Mouse (Mus musculus) spleen, postnatal 36 days (tissue): Measurements from ENCODE around the gene Rack1.
"Not testable (repeated sequence)": the region's sequence is repeated elsewhere in the genome, so short reads cannot be mapped to it uniquely, and the experiment has no call there.

ENCODE experiments used
- DNase-seq, 2 experiments: peaks; one replicate each; pipeline ENCODE4 v3.0.0; 2022; ENCODE audit warnings: low spot score in 2 of 2, mixed read lengths in 1 of 2

Gene Rack1

GRCm38 (mm10) chr11:48819614-48820307 is 19.6 kb downstream of the Rack1 start:
- no peak for DNase-seq

DNA sequence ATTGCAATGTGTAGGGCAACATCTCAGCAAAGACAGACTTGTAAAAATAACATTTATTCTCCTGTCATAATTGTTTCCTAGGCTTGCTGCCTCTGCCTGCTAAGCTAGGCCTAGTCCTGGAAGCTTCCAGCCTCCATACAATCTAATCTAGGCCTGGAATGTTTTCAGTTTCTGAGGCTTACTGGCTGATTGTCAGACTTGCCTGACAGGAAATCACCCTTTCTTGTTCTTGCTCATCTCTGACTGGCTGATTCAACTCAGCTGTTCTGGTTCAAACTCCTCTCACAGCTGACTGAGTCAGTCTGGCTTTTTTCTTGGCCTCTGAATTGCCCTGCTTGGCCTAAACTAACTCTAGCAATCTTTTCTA is 20.2 kb downstream of the Rack1 start:
- no peak for DNase-seq

GRCm38 (mm10) chr11:48821299-48821698 is 21.2 kb downstream of the Rack1 start:
- not testable (repeated sequence) for DNase-seq

DNA sequence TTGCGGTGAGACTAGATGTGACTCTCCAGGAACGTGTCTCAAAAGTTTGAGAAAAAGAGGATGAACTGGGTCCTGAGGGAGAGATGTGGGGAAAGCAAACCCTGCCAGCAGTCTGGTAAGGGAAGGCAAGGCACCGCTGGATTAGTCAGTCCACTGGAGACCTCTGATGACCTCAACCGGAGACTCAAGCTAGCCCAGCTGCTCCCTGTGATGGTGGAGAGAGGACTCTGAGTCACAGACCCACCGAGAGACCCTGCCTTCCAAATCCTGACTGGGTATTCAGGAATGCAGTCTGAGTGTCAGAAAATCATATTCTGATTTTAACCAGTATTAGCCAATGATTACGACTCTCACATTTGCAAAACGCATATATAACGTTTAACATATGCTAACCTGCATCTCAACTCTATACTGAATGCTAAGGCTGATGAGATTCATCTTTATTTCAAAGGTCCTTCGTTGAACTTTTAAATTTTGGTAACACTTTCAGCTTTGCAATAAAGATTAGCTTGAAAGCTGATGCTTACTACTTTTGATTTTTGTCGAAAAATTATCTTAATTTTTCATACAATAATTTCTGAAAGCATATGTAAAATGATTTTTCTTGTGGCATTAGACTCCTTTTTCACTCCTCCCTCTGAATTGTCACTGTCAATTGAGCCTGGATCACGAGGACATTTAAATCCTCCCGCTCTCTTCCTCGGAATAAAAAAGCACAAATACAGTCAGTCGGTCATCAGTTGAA is 22.8 kb downstream of the Rack1 start:
- no peak for DNase-seq

DNA sequence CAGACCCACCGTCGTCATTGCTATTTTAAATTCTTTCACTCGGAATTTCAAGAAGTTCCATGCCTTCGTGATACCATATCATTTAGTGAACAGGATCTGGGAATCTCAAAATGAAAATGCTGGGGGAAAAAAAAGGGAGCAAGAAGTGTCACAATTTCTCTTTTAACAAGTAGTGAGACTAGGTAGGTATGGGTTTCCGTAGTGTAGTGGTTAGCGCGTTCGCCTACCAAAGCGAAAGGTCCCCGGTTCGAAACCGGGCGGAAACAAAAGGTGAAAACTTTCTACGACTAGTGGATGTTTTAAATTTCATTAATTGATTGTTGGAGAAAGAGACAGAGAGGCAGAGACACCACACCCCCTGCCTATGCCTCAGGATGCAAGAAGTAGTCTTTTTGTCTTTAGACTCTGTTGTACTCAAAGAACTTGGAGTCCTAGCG is 23.4 kb downstream of the Rack1 start:
- peak; percentile 66 to 75 for DNase-seq

DNA sequence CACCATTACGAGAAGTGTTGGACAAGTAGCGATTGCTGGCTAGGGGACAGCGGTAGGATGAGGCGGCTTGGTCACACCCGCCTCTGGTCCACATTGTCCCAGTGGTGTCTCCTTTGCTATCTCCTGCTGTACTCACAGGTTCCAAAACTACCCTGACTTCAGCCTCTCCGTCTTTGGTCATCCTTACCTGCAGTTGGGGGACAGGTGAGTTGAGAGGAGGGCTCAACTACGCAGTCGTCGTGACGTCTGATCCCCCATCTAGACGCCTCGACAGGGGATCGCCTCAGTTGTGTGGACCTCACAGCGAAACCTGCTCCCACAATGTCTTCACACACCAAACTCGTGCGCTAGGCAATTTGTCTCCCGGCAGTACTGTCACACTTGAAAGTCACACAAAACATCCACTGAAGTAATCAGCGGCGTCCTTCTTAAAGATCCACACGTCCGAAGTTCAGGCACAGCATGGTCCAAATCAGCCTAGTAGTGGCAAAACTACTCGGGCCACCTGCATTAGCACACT is 24.2 kb downstream of the Rack1 start:
- DNase-seq: no peak

GRCm38 (mm10) chr11:48825979-48826751 is 26.0 kb downstream of the Rack1 start, which contains the start of the genes Trim7 and Gm12184:
Gene Trim7 (plus strand): TSS chr11:48826140.
Gene Gm12184 (minus strand): TSS chr11:48826655.
- not testable (repeated sequence) for DNase-seq

DNA sequence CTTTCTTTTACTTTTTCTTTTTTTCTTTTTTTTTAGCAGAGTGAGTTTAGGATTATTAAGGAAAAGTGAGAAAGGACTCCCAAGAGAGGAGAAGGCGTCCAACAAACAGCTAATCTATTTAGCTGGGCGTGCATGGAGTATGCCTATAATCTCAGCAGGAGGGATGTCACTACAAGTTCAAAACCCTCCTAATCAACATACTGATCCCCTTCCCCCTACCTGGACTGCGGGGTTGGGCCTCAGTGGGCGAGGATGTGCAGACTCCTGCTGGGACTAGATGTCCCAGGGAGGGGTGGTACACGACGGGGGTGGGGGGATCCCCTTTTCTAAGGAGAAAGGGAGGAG is 26.6 kb downstream of the Rack1 start:
- DNase-seq: no peak

GRCm38 (mm10) chr11:48827926-48828325 is 27.8 kb downstream of the Rack1 start:
- DNase-seq: no peak

- DNase-seq: no peak
Measured at GRCm38 (mm10) chr11:48830279-48830678, 30.1 kb downstream of the Rack1 start.

- DNase-seq: no peak
Measured at GRCm38 (mm10) chr11:48831273-48831672, 31.1 kb downstream of the Rack1 start.

GRCm38 (mm10) chr11:48833078-48833730 is 33.1 kb downstream of the Rack1 start:
- peak in 1 of 2 experiments; percentile 25 for DNase-seq

DNA sequence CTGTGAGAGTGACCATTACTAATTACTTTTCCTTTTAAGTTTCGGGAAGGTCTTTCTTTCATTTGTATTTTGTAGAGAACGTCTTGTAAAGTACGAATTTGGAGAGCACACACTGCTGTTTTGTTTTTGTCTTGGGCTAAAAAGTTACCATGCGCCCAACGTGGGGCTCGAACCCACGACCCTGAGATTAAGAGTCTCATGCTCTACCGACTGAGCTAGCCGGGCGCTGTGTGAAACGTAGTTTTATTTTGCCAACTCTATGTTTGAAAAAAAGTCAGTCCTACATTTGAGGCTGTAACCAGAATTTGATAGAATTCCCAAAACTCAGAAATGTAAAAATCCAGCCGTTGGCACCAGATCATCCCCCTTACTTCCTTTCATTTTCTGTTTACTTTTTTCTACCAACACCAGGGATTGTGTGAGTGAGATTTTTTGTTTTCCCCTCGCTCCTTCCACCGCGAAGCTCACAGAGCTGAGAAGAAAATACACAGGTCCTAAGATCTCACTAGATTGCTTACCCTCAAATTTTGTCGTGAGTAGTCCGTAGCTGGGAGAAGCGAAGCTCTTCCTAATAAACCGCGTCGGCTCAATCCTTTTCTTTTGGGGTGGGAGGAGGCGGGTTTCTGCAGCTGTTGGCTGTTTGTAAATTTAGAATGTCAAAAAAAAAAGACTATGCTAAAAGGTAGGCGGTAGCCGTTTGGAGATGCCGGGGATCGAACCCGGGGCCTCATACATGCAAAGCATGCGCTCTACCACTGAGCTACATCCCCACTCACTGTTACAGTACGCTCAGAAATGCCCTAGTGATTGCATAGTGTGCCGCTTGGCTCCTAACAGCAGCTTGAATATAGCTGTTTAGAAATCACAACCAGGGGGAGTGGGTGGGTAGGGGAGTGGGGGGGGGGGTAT is 33.9 kb downstream of the Rack1 start:
- DNase-seq: peak; percentile 88 to 90

DNA sequence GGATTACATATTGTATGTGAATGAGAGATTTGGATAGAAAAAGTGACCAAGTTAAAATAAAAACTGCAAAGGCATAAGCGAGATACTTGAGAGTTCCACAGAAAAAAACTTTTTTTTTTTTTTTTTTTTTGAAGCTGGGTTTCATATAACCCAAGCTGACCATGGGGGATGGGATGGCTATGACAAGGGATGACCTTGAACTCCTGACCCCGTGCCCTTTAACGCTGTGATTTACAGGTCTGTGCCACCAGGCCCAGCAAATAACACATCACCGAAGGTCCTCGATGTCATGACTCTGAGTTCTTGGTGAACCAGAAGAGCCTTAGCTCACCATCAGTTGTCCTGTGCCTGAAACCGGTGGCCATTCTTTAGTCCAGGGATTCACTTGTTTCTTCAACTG is 35.8 kb downstream of the Rack1 start:
- no peak for DNase-seq

- no peak for DNase-seq
Measured at GRCm38 (mm10) chr11:48836990-48837309, 36.8 kb downstream of the Rack1 start.

DNA sequence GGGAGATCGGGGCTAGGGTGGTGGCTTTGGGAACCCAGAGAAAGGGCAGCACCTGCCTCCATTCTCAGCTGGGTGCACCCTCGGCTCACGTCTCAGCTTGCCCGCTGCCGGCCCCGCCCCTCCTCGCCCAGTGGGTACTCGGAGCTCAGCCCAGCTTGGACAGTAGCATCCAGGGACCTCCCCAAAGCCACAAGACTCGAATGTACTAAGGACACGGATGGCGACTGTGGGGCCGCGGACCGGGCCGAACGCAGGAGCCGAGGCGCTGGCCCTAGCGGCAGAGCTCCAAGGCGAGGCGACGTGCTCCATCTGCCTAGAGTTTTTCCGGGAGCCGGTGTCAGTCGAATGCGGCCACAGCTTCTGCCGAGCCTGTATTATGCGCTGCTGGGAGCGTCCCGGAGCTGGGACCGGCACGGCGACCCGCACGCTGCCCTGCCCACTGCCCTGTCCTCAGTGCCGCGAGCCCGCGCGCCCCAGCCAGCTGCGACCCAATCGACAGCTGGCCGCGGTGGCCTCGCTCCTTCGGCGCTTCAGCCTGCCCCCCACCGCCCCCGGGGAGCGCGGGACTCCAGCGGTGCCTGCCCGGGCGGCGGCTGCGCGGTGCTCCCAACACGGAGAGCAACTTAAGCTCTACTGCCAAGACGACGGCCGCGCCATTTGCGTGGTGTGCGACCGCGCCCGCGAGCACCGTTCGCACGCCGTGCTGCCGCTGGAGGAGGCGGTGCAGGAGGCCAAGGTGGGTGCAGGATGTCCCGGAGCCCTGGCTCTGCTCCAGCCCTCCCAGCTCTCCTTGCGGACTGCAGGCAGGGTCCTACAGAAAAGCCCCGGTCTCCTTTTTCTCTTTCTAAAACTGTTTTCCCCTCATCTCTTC is 37.4 kb downstream of the Rack1 start:
- DNase-seq: peak; percentile 72 to 73

DNA sequence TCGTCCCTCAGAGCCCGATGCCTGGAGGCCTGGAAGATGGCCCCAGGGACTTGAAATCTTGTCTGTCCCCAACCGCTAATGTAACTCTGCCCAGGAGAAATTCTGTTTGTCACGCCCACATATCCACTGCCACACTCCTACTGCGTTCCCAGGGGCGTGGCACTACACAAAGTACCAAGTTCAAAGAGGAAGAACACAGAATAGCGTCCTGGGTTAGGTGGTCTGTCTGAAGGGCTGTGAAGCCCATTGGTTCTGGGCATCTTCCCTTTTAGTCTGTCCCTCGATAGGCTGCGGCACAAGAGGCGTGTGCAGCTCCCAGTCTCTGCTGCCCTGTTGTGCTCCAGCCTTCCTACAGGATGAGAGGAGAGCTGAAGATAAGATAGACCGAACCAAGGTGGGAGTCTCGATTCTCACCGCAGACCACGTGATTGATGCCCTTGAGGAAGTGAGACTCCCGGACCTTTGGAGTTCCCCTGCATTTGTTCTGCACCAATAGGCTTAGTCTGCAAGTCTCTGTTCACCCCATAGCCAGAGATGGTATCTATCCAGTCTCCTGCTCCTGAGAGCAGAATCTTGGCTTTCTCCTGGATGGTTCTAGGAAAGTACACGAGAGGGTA is 38.2 kb downstream of the Rack1 start:
- peak; percentile 80 to 84 for DNase-seq

GRCm38 (mm10) chr11:48838879-48839680 is 38.9 kb downstream of the Rack1 start:
- DNase-seq: no peak
